Mouse (Mus musculus): ENCODE data around the gene Usp31.
A peak's percentile ranks its signal among the peaks of the same experiment; 100 is the strongest.

Usp31 gene

DNA sequence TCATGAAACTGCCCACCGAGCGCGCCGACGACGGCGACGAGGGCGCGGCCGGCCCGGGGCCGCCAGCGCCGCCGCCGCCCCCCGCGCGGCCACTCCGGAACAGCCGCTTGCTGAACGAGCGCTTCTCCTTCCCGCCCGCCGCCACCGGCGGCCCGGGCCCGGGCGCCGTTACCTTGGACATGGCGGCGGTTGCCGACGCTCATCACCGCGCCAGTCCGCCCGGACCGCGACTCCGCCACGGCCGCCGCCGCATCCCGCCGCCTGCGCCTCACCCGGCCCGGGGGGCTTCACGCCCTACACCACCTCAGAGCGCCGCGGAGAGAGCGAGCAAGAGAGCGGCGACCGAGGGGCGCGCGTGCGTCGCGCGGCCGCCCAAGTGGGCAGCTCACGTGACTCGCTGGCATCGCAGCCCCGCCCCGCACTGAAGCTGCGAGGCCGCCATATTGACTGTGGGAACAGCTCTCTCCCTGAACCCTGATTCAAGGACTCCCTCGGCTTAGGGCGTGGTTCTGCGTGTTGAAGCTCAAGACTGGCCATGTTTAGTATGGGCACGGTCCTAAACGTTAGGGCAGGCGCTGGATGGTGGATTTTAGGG lies at the start of gene Usp31:
Gene Usp31 (minus strand): TSS at position 181 of the 595 bp plus-strand sequence.
- DNase-seq: peak; percentile 100

DNA sequence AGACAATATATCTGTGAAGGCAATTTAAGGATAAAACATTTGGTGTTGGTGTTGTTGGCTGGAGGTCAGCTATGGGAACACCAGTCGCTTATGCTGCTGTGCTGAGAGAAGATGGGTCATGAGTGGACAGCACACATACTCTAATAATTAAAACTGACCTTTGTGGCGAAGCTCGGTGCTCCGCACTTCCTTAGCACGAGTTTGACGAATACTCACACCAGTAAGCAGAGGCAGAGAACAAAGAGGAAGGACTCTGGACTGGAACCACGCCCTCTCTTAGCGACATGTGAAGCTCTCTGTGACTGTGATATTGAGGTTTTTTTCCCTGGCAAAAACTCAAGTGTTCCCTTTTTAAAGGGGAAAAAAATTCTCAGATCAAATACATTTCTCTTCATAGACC lies 47.7 kb upstream of the Usp31 start:
- peak; percentile 70 for DNase-seq

DNA sequence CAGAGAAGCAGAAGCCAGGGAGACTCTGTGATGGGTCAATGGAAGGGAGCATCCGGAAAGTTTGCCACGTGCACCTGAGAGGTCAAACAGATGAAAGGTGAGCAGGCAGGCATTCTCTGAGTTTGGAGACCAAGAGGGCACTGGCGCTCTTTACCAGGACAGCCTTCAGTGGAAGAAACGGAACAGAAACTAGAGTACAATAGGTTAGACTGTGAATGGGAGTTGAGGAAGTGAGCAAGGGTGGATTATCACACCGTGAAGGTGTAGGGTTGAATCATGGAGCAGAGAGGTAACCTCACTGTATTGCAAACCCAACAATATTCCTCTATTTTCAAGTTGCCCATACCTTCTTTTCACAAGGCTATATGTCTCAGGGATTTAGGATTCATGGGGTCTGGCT lies 43.2 kb upstream of the Usp31 start:
- peak; percentile 42 for DNase-seq

DNA sequence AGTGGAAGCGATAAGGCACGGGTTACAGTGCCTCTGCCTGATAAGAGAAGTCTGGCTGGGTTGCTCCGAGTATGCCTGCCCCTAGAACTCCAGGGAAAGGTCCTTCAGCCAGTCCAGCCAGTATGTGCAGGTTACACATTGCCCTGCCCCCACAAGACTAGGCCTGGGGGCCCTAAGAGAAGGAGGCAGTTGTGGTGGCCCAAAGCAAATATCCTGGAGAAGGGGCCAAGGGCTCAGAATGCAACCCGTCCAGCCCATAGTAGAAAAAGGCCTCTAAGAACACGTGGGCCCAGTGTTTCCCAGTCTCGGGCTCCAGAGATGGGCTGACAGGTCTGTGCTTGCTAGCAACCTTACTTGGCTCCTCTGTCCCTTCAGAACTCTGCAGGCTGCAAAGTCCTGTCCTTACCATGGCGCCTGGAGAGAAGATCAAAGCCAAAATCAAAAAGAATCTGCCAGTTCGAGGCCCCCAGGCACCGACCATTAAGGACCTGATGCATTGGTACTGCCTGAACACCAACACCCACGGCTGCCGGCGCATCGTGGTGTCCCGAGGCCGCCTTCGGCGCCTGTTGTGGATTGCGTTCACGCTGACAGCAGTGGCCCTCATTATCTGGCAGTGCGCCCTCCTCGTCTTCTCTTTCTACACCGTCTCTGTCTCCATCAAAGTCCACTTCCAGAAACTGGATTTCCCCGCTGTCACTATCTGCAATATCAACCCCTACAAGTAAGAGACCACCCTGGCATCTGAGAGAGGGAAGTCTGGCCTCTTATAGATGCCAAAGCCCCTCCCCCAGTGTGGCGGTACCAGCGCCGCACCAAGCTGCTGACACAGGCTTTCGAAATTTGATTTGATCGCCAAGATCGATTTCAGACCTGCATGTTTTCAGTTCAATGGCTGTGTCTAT lies 30.7 kb upstream of the Usp31 start:
- DNase-seq: peak; percentile 79

DNA sequence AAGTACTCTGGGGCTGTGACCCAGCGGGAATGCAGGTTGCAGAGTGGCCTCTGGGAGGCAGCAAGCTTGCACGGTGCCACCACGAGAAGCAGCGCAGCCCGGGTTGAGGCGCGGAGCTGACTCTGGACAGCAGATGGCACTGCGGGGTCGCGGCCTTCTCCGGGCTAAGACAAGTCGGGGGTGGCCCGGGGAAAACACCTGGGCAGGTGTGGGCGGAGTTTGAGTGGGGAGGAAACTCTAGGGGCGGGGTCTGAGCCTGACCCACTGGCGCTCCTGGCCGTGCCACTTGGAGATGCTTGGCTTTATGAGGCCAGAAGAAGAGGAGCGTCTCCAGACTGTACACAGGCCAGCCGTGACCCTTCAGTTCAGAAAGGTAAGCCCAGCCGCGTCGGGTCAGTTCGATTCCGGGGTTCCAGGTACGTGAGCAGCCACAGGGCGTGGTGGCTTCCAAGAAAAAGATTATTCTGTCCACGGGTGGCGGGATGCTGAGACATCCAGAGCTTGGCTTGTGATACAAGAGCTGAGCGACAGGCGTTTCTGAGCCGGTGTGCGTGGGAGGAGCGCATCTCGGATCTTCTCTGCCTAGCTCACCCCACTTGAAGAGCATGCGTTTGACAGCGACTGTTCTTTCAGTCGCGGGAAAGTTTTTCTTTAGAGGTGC lies 27.2 kb upstream of the Usp31 start, which contains the start of gene Scnn1g:
Gene Scnn1g (plus strand): TSS at position 309 of the 661 bp plus-strand sequence.
- peak; percentile 94 for DNase-seq

DNA sequence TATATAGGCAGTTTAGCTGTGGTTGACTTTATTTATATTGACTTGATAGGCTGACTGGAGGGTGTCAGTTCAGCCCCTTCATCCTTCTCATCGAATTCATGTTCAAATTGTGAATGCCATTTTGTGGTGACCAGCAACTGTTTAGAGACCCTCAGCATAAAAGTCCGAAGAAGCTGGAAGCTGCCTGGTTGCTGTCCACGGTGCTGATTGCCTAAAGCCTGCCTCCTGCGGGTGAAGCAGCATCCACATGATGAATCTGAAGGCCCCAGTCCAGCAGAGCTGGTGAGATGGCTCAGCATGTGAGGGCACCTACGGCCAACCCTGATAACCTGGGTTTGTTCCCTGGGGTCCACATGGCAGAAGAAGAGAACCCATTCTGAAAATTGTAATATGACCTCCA lies 23.2 kb upstream of the Usp31 start:
- DNase-seq: peak; percentile 72

DNA sequence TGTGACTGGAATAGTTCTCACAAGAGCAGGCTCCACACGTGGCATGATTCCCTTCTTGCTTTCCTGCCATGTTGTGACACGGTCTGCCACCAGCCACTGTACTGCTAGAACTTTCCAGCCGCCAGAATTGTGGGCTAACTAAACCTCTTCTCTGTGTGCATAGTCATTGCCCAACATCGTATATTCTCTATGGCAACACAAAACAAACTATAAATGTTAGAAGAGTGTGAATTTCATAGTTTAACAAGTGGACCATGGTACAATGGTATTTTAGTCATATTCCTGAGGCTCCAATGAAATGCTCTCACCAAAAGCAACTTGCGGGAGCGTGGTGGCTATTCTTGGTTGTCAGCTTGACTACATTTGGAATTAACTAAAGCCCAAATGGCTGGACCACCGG lies 10.0 kb upstream of the Usp31 start:
- DNase-seq: no peak

DNA sequence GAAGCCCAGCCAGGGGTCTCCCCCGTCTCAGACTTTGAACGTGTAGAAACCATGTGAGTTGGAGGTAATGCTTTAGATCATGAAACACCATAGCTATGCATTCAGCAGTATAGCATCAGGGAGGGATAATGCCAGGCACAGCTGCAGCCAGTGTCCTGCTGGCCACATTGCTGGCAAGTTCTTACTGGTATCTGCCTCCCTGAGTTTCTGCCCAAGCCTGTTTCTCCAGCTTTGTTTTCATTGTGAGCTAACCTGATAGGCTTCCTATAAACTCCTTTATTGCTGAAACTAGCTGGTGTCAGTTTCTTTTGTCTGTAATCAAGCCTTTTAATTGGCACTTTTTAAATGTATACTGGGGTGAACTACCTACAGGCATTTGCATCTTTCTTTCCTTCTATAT lies 4.1 kb upstream of the Usp31 start:
- no peak for DNase-seq

DNA sequence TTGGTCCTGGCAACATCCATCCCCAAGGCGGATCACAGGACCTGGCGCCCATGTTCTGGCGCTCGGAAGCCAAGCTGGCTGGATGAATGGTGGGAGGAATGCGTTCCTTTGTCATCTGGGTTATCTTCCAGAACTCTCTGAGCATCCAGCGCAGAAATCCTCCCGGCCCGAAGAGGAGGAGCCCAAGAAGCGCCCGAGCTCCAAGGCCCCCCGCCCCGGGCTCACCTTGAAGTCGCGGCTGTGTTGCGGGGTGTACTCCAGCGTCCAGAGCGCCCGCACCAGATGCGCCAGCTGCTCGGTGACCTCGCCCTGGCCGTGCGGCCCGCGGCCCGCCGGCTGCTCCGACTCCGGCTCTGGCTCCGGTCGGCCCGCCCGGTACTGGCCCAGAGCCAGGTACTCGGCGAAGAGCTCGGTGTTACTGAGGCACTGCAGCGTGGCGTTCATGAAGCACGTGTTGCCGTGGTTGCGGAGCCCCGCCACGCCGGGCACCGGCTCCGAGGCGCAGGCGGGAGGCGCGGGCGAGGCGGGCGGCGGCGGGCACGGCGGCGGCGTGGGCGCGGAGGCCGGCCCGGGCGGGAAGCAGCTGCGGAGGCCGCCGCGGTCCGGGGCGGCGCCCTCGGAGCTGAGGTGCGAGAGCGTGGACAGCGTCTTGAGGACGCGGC lies 511 bp downstream of the Usp31 start:
- peak; percentile 94 for DNase-seq

DNA sequence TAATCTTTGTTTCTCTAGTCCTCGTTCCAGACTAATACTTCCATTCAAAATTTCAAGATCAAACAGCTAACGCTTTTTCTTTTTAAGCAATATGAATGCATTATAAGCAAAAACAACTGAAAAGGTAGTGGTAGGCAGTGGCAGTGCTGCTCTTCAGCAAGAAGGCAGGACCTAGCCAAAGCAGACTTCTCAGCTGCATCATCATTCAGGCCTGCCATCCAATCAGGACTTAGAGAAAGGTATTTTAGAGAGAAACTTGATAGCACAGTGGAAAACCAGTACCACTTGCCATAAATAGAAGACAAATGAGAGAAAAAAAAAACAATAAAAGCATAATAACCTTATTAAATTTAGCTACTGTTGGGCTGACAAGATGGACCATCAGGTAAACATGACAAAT lies 2.0 kb downstream of the Usp31 start:
- no peak for DNase-seq

DNA sequence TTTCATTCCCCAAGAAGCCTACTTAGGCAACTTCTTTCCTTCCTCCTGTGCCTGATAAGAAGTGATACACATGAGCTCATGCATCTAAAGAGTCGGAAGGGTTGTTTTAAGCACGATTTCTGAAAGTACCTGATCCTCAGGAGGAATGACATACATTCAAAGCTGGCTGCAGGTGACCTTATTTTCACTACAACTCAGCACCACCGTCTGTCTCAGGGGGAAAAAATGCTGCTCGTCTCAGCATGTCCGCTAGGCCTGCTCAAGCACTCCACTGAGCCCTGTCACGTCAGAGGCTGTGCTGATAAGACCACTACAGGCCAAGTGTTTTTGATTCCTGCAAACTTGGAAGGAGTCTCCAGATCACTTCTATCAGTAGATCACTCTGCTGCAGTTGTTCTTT lies 5.1 kb downstream of the Usp31 start:
- no peak for DNase-seq

DNA sequence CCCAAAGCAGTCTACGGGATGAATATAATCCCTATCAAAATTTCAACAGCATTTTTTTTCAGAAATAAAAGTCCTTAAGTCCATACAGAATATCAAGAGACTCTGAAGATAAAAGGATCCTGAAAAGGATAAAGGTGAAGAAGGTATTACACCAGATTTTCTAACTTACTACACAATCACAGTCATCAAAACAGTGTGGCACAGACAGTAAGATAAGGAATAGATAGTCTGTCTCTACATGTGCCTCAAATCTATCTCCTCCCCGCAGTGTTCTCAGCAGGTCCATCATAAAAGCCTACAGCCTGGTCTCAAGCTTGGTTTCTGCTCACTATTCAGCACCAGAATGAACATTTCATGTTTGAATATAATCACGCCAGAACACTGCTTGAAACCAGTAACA lies 6.6 kb downstream of the Usp31 start:
- no peak for DNase-seq

DNA sequence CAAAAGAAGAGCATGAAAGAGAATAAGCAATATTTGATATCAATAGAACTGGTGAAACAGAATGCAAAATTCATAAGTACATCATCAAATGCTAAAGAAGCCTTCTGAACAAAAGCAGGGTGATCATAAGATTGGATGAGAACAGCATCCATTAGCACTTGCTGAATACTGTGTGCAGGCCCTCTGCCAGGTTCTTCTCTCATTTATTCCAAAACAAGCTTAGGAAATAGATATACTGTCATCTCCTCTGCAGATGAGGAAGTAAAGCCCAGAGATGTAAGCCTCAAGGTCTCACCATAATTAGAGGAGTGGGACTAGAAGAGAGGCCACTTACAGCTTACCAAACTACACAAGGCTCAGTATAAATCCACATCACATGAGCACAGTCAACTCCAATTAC lies 7.8 kb downstream of the Usp31 start:
- DNase-seq: no peak

DNA sequence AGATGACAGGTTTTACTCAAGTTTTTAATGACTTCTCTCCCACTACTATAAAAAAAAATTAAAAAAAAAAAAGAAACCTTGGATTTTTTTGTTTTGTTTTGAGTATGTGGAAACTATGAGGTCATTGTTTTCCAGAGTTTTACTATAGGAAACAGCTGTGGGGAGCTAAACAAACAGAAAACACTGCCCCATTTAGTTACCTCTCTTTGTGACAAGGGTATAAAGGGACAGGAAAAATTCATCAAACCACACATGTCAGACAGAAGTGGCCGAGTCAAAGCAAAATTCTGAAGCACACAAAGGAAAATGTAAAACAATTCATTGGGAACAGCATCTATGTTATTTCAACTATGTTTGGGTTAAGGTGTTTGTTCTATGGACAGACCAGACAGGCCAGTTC lies 9.5 kb downstream of the Usp31 start:
- DNase-seq: no peak

DNA sequence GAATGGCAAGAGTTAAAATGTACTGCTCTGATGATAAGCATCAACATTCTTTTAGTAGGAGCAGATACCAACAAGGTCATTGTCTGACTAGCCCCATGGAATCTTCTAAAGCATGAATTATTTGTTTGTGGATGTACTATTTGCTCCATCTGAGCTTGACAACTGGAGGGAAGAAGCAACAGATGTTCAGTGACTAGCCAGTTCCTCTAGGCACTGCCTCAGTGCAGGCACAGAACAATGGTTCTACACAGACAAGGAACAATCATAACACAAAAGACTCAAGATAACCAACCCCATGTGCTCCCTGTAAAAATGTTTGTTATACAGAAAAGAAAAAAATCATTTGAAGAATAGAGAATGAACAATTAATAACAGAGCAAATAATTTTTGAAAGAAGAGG lies 9.9 kb downstream of the Usp31 start:
- DNase-seq: no peak

DNA sequence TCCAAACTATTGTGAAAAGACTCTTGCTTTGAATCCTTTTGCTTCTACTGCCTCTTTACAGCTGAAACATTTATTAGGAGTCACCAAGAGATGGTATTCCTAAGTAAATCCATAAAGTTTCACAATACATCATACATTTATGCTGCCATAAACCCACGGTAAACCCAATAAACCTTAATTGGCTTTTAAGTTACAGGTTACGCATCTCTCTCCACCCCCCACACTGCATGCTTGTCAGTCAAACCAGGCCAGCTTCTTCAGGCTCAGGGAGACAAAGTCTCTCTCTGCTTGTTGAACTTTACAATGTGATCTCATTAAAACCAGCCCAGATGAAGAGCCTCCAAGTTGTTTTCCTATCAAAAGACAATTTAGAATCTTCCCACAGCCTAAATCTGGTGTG lies 15.2 kb downstream of the Usp31 start:
- no peak for DNase-seq

DNA sequence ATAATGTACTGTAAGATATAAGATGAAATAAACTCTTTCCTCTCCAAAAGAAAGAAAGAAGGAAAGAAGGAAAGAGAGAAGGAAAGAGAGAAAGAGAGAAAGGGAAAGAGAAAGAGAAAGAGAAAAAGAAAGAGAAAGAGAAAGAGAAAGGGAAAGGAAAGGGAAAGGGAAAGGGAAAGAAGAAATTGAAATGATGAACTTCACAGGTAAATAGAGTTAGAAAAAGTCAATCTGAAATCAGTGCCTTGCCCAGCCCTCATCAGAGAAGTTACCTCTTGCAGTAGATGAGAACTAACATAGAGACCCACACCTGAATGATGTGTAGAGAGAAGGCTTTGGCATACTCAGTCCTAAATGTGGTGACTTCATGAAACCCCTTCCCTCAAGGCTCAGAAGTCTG lies 17.7 kb downstream of the Usp31 start:
- no peak for DNase-seq

DNA sequence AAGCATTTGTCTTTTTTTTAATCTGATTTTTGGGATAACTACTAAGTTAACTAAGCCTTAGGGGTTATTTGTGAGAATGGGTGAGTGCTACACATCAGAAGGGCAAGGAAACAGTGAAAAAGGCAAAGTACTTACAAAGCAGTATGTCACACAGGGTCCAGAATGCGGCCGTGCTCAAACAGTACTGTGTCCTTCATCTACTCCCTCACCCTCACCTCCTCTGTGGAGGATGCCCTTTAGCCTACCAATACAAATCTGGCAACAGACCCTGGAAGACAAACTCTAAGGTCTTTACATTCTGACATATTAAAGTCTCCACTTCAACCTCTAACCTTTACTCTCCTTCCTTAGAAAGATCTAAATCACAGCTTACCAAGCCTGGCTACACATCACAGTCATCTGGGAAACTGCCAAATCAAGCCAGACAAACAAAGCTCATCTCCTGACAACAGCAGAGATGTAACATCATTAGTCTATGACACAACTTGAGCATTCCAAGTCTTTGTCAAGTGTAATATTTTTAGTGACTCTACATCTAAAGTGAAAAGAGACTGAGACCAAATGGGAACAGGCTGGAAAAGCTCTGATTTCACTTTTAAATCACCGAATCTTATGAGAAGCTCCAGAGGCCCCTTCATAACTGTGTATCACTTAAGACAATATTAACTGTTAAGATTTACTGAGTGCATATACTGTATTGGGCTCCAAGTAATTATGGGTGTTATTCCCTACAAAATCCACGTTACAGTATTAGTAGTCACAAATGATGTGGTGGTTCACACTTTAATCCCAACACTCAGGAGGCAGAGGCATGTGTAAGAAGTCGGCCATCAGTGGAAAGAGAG lies 21.7 kb downstream of the Usp31 start:
- DNase-seq: no peak

DNA sequence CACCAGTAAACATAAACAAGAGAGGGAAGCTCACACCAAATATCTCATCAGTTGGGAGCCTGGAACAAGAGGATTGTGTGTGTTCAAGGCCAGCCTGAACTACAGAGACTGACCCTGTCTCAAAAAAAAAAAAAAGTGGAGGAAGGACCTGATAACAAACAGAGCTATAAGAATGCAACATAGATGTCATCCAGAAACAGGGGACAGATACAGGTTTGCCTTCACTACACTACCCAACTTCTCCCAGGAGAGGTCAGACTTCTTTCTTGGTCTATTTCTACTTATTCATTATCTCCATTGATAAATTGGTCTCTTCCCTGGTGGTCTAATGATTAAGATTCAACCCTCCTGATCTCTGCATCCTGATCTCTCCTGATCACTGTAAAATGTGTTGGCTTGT lies 25.9 kb downstream of the Usp31 start:
- no peak for DNase-seq

DNA sequence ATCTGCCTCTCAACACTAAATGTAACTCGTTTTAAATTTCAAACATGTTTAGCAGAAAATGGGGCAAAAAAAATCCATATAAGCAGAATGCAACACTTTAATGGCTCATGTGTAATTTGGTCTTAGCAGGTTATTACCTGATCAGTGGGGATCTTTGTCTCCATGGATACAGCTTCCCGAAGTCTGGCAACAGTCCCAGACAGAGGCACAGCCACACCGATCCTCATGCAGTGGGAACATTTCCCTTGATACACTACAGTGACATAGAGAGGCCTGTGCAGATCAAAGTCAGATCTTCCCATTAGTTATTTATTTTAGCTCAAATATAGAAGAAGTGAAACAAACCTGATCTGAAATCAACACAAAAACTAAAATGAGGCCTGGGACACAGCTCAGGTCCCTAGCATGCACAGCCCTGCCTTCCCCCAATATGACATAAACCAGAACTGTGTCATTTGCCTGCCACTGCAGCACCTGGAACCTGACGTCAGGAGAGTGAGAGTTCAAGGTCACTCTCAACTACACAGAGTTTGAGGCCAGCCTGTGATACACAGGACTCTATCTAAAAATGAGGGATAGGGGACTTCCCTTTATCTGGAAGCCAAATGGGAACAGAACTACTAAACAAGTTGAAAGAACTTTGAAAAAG lies 29.8 kb downstream of the Usp31 start:
- DNase-seq: no peak

DNA sequence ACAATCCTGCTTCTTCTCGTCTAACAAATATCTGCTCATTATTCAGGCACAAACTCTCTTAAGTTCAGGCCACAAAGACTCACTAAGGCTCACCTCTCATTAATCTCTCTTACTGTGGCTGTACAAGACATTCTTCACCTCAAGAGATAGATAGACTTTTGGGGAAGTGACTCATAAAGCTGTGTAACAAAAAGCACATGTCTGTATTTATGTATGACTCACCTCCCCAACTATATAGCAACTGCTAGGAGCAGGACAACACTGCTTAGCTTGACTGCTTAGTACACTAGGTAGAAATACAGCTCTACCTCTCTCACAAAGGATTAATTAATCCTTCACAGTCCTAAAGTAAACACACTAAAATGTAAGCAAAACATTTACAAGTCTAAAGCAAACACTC lies 46.3 kb downstream of the Usp31 start:
- no peak for DNase-seq

DNA sequence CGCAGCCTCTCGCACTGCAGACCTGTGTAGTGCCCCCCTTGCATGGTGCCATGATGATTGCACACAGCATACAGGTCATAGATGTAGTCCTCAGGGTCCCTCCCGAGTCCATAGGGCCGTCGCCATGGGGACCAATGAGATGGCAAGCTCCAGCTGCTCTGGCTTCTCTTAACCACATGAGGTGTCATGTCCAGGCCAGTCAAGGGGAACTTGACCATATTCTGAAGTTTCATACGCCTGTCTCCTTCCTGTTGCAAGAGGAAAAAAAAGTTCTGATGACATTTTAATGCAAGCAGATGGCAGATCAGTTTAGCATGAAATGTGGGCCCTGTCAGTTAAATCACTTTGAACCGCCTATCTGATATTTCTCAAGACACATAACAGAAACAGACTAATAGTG lies 48.2 kb downstream of the Usp31 start:
- DNase-seq: no peak

Measured in heart, adult 11 months (tissue).